8 mouse cellular contexts compared by ENCODE assay signal in genomic region chr9:78107912-78108795, GRCm38 (mm10). TPM values are rescaled to one million over a fixed set of nuclear protein-coding genes. Genes with fewer than 3 reads are reported as not detected.
DNase-seq lines count a peak whose midpoint lies in the region; ATAC-seq lines count a peak whose summit lies in the region.

No protein-coding gene starts in this region.

- H3K4me1 ChIP-seq in intestine, embryonic 14.5 days (replicated peaks; ENCODE audit: control insufficient read depth, insufficient read depth, low read length): peaks cover 33% of the 10 kb centered on the region
- H3K4me1 ChIP-seq in midbrain, embryonic 10.5 days: peaks cover 23% of the 10 kb centered on the region

- WGBS in intestine, embryonic 14.5 days: under 1% methylated on average over 85 of the region's 88 CpGs
- WGBS in midbrain, embryonic 10.5 days: under 1% methylated on average over 88 of the region's 88 CpGs

- DNase-seq in adrenal gland, adult 18-20 months (ENCODE audit: low spot score in 2 of 2): peak; percentile 82 to 84
- peak; percentile 93 for DNase-seq in embryo, embryonic 10 days (ENCODE audit: low spot score)
- peak; percentile 85 for DNase-seq in gastrocnemius, postnatal 10 days
- peak; percentile 89 for DNase-seq in intestine, embryonic 14.5 days (ENCODE audit: low spot score)
- DNase-seq in left cerebral cortex, postnatal 36 days (ENCODE audit: low spot score in 2 of 2): peak; percentile 80 to 84
- peak; percentile 84 for DNase-seq in midbrain, embryonic 10.5 days (ENCODE audit: low spot score)
- peak; percentile 66 to 70 for DNase-seq in right cerebral cortex, postnatal 36 days (ENCODE audit: low spot score in 2 of 2)
- DNase-seq in urinary bladder, postnatal 4 days (ENCODE audit: low spot score in 2 of 2): peak; percentile 73 to 77

- peak; percentile 77 for ATAC-seq in intestine, embryonic 14.5 days (replicated peaks; ENCODE audit: low FRiP score, low TSS enrichment, low read depth)

- H3K4me3 ChIP-seq in intestine, embryonic 14.5 days (ENCODE audit: low read depth, low read length): peak overlapping the region; percentile 83
- H3K4me3 ChIP-seq in midbrain, embryonic 10.5 days: peak overlapping the region; percentile 95

- no peaks in the 10 kb centered on the region for H3K27me3 ChIP-seq in intestine, embryonic 14.5 days (replicated peaks; ENCODE audit: control insufficient read depth, insufficient read depth, low read length)
- 0 out of 2 replicates have a peak, but pooled peaks cover 5% of the 10 kb centered on the region for H3K27me3 ChIP-seq in midbrain, embryonic 10.5 days (ENCODE audit: low read depth, poor library complexity, severe bottlenecking)

- intact Hi-C loops in left cerebral cortex, postnatal 36 days (cut with DNase I): no loop called here

- peak overlapping the region; percentile 84 for H3K9ac ChIP-seq in intestine, embryonic 14.5 days (ENCODE audit: low read length)

- peak overlapping the region; percentile 80 for H3K4me2 ChIP-seq in intestine, embryonic 14.5 days (ENCODE audit: low read length)

- H3K9me3 ChIP-seq in intestine, embryonic 14.5 days (ENCODE audit: control insufficient read depth, low read length): no peaks in the 10 kb centered on the region
- H3K9me3 ChIP-seq in midbrain, embryonic 10.5 days (replicated peaks): no peaks in the 10 kb centered on the region

- peaks cover 16% of the 10 kb centered on the region; the same call in 1 of the 2 replicates for H3K36me3 ChIP-seq in intestine, embryonic 14.5 days (ENCODE audit: control insufficient read depth, insufficient read depth, low read length)
- no peaks in the 10 kb centered on the region for H3K36me3 ChIP-seq in midbrain, embryonic 10.5 days

- peak overlapping the region; percentile 89 for H3K27ac ChIP-seq in intestine, embryonic 14.5 days (ENCODE audit: low read depth)
- peak overlapping the region; percentile 93 for H3K27ac ChIP-seq in midbrain, embryonic 10.5 days (replicated peaks)

RNA-seq across cellular contexts. Expression of gene Fbxo9, which starts 0.7 kb away (rescaled TPM):
- total RNA-seq in adrenal gland, adult 18-20 months (2021): 100 to 1,000 TPM in 1 of 2 experiments, 10 to 100 TPM in 1; 70.8 to 108 TPM
- total RNA-seq in gastrocnemius, postnatal 10 days (2021): 10 to 100 TPM; 54.2 to 55.2 TPM
- polyA plus RNA-seq in intestine, embryonic 14.5 days (2014; fragmentation: Nextera tagmentation; extraction: Ambion mirVana): 35.3 and 43.0 TPM in 2 replicates
- total RNA-seq in left cerebral cortex, postnatal 36 days (2021): 100 to 1,000 TPM; 124 to 126 TPM
- 21.9 and 22.9 TPM in 2 replicates for polyA plus RNA-seq in midbrain, embryonic 10.5 days (2016; fragmentation: Nextera tagmentation; extraction: Ambion mirVana)

RNA-seq across cellular contexts. Expression of gene Ick, which starts 0.8 kb away (rescaled TPM):
- total RNA-seq in adrenal gland, adult 18-20 months (2021): 10 to 100 TPM; 15.2 to 16.7 TPM
- total RNA-seq in gastrocnemius, postnatal 10 days (2021): 10 to 100 TPM; 15.5 to 20.6 TPM
- 25.7 TPM in 2 replicates for polyA plus RNA-seq in intestine, embryonic 14.5 days (2014; fragmentation: Nextera tagmentation; extraction: Ambion mirVana)
- total RNA-seq in left cerebral cortex, postnatal 36 days (2021): 10 to 100 TPM; 19.3 to 20.6 TPM
- 33.5 and 35.8 TPM in 2 replicates for polyA plus RNA-seq in midbrain, embryonic 10.5 days (2016; fragmentation: Nextera tagmentation; extraction: Ambion mirVana)

RNA-seq across cellular contexts. Expression of gene Gcm1, which starts 56.4 kb away (rescaled TPM):
- total RNA-seq in adrenal gland, adult 18-20 months (2021): not detected
- not detected for total RNA-seq in gastrocnemius, postnatal 10 days (2021)
- polyA plus RNA-seq in intestine, embryonic 14.5 days (2014; fragmentation: Nextera tagmentation; extraction: Ambion mirVana): not detected in 2 replicates
- total RNA-seq in left cerebral cortex, postnatal 36 days (2021): not detected
- 0.10 TPM in 1 of 2 replicates, not detected in the other for polyA plus RNA-seq in midbrain, embryonic 10.5 days (2016; fragmentation: Nextera tagmentation; extraction: Ambion mirVana)

Comparison
In these comparisons a context has a peak if more than half of its experiments do, and no peak if none do; other contexts are left out.
1. Peak in every context shown above with its lines: DNase-seq, ATAC-seq, H3K4me3 ChIP-seq and H3K27ac ChIP-seq.